Mouse (Mus musculus) liver, adult 2 months (tissue): ENCODE data around the gene Hspb2. TPM values are rescaled to one million over a fixed set of nuclear protein-coding genes. Genes with fewer than 3 reads are reported as not detected.
A peak's percentile ranks its signal among the peaks of the same experiment; 100 is the strongest.

Experiments used
- DNase-seq: peaks from one replicate; pipeline ENCODE4 v3.0.0-alpha.2; 2011; ENCODE audit warnings: low read depth, low spot score; ENCODE audit errors: extremely low read depth
- H3K27ac ChIP-seq: fragments of 200-500 bp; replicated peaks from 2 replicates; pipeline ENCODE4 v1.5.1; 2012; ENCODE audit warnings: low read depth, mild to moderate bottlenecking, control low read depth, inconsistent platforms, low read length; ENCODE audit not compliant: insufficient read depth
- H3K27me3 ChIP-seq: fragments of 200-500 bp; 2 replicates; pipeline ENCODE4 v1.6.1; 2012; ENCODE audit warnings: mild to moderate bottlenecking, moderate library complexity, low read length, inconsistent platforms; ENCODE audit not compliant: control insufficient read depth, insufficient read depth
- H3K36me3 ChIP-seq: fragments of 200-500 bp; 2 replicates; pipeline ENCODE4 v1.6.1; 2012; ENCODE audit warnings: low read length, inconsistent platforms; ENCODE audit not compliant: control insufficient read depth, insufficient read depth
- H3K4me1 ChIP-seq: fragments of 200-500 bp; 2 replicates; pipeline ENCODE4 v1.6.1; 2011; ENCODE audit warnings: low read length; ENCODE audit not compliant: control insufficient read depth, insufficient read depth
- H3K4me3 ChIP-seq: fragments of 200-500 bp; 2 replicates; pipeline ENCODE4 v1.5.1; 2011; ENCODE audit warnings: low read depth, mild to moderate bottlenecking, control low read depth, low read length, moderate library complexity; ENCODE audit not compliant: insufficient read depth
- H3K79me2 ChIP-seq: fragments of 200-500 bp; 2 replicates; pipeline ENCODE4 v1.6.1; 2012; ENCODE audit warnings: inconsistent platforms, mild to moderate bottlenecking, low read length, moderate library complexity; ENCODE audit not compliant: control insufficient read depth, insufficient read depth
- H3K9ac ChIP-seq: fragments of 200-500 bp; 2 replicates; pipeline ENCODE4 v1.6.1; 2012; ENCODE audit warnings: low read depth, mild to moderate bottlenecking, control low read depth, inconsistent platforms, low read length
- CTCF ChIP-seq: fragments of 200-500 bp; IDR thresholded peaks from 2 replicates; pipeline ENCODE4 v1.5.1; 2011; ENCODE audit warnings: low read depth, low read length, control low read depth
- POLR2A ChIP-seq: fragments of 200-500 bp; IDR thresholded peaks from 2 replicates; pipeline ENCODE4 v1.6.1; 2011; ENCODE audit warnings: low read length, control low read depth; ENCODE audit not compliant: insufficient read depth; ENCODE audit errors: extremely low read depth
- WGBS: fragments of 180-500 bp; shearing (Covaris S2); methylation state at CpG from one replicate; pipeline ENCODE4 v1.1.7; 2018; 5-methylcytosine and 5-hydroxymethylcytosine counted together
- polyA plus RNA-seq: library from polyadenylated mRNA; depleted of rRNA; stranded (reverse); fragments of >200 nt; gene quantifications from 2 replicates; pipeline ENCODE4 v1.2.3, GENCODE M21; 2012; rRNA removed
- total RNA-seq: library from RNA; depleted of rRNA; stranded (reverse); fragments of >200 nt; gene quantifications from 2 replicates; pipeline ENCODE4 v1.2.3, GENCODE M21; 2014; rRNA removed

The Hspb2 gene
- total and polyA plus RNA-seq, 2 experiments, result 0.55 to 1.1 TPM

DNA sequence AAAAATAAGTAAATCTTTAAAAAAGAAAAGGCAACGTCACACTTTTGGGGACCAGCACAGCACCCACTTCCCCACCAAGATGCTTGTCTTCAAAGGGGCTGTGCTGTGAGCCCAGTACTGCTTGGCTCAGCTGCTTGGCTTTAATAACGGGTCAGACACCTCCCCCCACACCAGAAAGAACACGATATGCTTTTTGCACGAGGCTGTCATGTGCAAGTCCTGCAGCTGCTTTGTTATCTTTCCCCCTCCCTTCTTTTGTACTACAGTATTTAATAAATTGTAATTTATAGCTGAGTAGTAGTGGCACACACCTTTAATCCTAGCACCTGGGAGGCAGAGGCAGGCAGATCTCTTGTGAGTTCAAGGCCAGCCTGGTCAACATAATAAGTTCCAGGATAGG lies 33.3 kb downstream of the Hspb2 start:
- Histone ChIP-seq H3K4me1 (peaks cover 5% of the 10 kb centered on the region), H3K79me2 (no peaks in the 10 kb centered on the region), H3K27ac (no peak overlapping the region), H3K27me3 (no peaks in the 10 kb centered on the region), H3K36me3 (no peaks in the 10 kb centered on the region), H3K4me3 (no peak overlapping the region), H3K9ac (no peak overlapping the region)
- TF ChIP-seq POLR2A, result no peak
- TF ChIP-seq CTCF, result no peak
- DNase-seq, result no peak
- 80% methylated on average over 4 of the region's 4 CpGs for WGBS

DNA sequence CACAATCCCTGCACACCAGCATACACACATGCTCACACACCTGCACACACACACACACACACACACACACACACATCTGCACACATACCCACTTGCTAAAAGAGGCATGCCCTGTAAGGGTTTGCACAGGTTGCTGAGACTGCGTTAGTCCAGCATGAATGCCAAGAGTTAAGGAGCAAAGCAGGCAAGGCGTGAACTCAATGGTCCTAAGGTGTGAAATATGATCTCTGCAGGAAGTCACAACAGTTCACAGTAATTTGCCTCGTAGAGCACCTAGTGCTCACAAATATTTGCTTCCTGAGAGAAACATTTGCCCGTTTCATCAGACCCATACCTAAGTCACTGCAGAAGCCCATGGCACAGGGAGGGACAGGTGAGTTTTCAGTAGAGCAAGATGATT lies 38.0 kb downstream of the Hspb2 start:
- TF ChIP-seq CTCF (no peak), POLR2A (no peak)
- no peaks in the 10 kb centered on the region for H3K79me2 ChIP-seq
- H3K27ac ChIP-seq, result no peak overlapping the region
- 51% methylated on average over 4 of the region's 4 CpGs for WGBS
- no peaks in the 10 kb centered on the region for H3K27me3 ChIP-seq
- no peaks in the 10 kb centered on the region for H3K4me1 ChIP-seq
- H3K9ac ChIP-seq, result no peak overlapping the region
- DNase-seq, result no peak
- no peaks in the 10 kb centered on the region for H3K36me3 ChIP-seq
- no peak overlapping the region for H3K4me3 ChIP-seq

DNA sequence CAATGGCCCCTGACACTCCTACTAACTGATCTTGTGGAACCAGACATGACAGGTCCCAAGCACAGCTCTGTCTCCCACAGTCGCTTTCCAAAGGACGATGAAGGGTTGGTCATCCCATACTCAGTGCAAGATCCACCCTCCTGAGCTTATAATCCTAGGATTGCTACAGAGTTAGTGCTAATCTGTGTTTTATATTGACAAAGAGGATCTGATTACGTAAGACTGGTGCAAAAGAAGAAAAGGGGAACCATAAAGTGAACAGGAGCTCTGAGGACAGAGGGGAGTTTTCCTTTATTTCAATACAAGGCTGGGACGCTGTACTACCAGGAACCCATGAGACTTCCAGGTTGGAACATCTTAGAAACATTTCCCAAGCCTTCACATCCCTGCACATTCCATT lies 40.8 kb downstream of the Hspb2 start:
- Histone ChIP-seq H3K79me2 (no peaks in the 10 kb centered on the region), H3K9ac (no peak overlapping the region), H3K27ac (no peak overlapping the region), H3K4me3 (no peak overlapping the region), H3K36me3 (no peaks in the 10 kb centered on the region), H3K4me1 (no peaks in the 10 kb centered on the region), H3K27me3 (no peaks in the 10 kb centered on the region)
- TF ChIP-seq CTCF (no peak), POLR2A (no peak)
- WGBS, result 68% methylated on average over 4 of the region's 4 CpGs
- DNase-seq, result no peak

GRCm38 (mm10) chr9:50709108-50709507 lies 43.0 kb downstream of the Hspb2 start:
- Histone ChIP-seq H3K9ac (no peak overlapping the region), H3K79me2 (no peaks in the 10 kb centered on the region), H3K36me3 (no peaks in the 10 kb centered on the region), H3K27ac (no peak overlapping the region), H3K27me3 (no peaks in the 10 kb centered on the region), H3K4me1 (no peaks in the 10 kb centered on the region), H3K4me3 (no peak overlapping the region)
- DNase-seq, result no peak
- TF ChIP-seq CTCF (peak; percentile 84), POLR2A (no peak)
- WGBS, result 28% methylated on average over 2 of the region's 2 CpGs

DNA sequence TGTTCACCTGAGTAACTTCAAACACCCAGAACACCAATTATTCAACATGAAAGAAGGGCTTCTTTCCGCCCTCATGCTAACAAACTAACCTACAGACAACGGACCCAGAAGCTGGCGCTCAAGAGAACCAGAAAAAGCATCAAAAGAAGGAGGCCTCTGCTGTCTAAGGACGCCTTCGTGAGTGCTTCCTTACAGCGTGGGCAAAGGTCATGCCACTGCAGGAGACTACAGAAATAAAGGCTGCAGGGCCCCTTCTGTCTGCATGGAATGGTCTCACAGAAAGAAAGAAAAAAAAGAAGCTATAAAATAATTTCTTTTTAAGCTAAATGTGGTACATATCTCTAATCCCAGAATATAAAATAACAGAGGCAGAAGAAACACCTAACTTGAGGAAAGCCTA lies 47.2 kb downstream of the Hspb2 start:
- Histone ChIP-seq H3K9ac (no peak overlapping the region), H3K4me1 (peaks cover 12% of the 10 kb centered on the region), H3K36me3 (no peaks in the 10 kb centered on the region), H3K79me2 (no peaks in the 10 kb centered on the region), H3K27ac (no peak overlapping the region), H3K27me3 (no peaks in the 10 kb centered on the region), H3K4me3 (no peak overlapping the region)
- 80% methylated on average over 6 of the region's 6 CpGs for WGBS
- no peak for DNase-seq
- TF ChIP-seq POLR2A (no peak), CTCF (no peak)

Other genes with a start within 250 kb of the Hspb2 start
- 82.9 and 103 TPM in 2 replicates for gene Pts, start 223.6 kb downstream of the Hspb2 start, total RNA-seq
- gene Pts, start 223.6 kb downstream of the Hspb2 start, polyA plus RNA-seq, result 25.5 and 34.4 TPM in 2 replicates
- gene Il18, start 197.5 kb downstream of the Hspb2 start, total RNA-seq, result 27.1 and 32.8 TPM in 2 replicates
- 11.1 and 15.4 TPM in 2 replicates for gene Il18, start 197.5 kb downstream of the Hspb2 start, polyA plus RNA-seq
- 18.7 and 24.3 TPM in 2 replicates for gene Bco2, start 197.2 kb downstream of the Hspb2 start, total RNA-seq
- 6.0 and 8.8 TPM in 2 replicates for gene Bco2, start 197.2 kb downstream of the Hspb2 start, polyA plus RNA-seq
- gene Tex12, start 191.0 kb downstream of the Hspb2 start, total RNA-seq, result 0.20 and 0.55 TPM in 2 replicates
- 0.16 TPM in 1 of 2 replicates, not detected in the other for gene Tex12, start 191.0 kb downstream of the Hspb2 start, polyA plus RNA-seq
- 339 and 354 TPM in 2 replicates for gene Sdhd, start 148.5 kb downstream of the Hspb2 start, total RNA-seq
- 363 and 441 TPM in 2 replicates for gene Sdhd, start 148.5 kb downstream of the Hspb2 start, polyA plus RNA-seq
- 179 and 215 TPM in 2 replicates for gene Timm8b, start 148.4 kb downstream of the Hspb2 start, total RNA-seq
- gene Timm8b, start 148.4 kb downstream of the Hspb2 start, polyA plus RNA-seq, result 63.0 and 81.3 TPM in 2 replicates
- 0.74 and 1.0 TPM in 2 replicates for gene Pih1d2, start 135.0 kb downstream of the Hspb2 start, total RNA-seq
- 0.24 and 0.47 TPM in 2 replicates for gene Pih1d2, start 135.0 kb downstream of the Hspb2 start, polyA plus RNA-seq
- 4.0 and 5.8 TPM in 2 replicates for gene Nkapd1, start 134.9 kb downstream of the Hspb2 start, total RNA-seq
- 2.6 and 2.8 TPM in 2 replicates for gene Nkapd1, start 134.9 kb downstream of the Hspb2 start, polyA plus RNA-seq
- gene Dlat, start 92.6 kb downstream of the Hspb2 start, total RNA-seq, result 39.5 and 41.1 TPM in 2 replicates
- gene Dlat, start 92.6 kb downstream of the Hspb2 start, polyA plus RNA-seq, result 20.9 and 25.5 TPM in 2 replicates
- 20.3 and 22.8 TPM in 2 replicates for gene Dixdc1, start 12.8 kb downstream of the Hspb2 start, total RNA-seq
- 3.7 and 4.6 TPM in 2 replicates for gene Dixdc1, start 12.8 kb downstream of the Hspb2 start, polyA plus RNA-seq
- gene 2310030G06Rik, start 5.8 kb downstream of the Hspb2 start, total RNA-seq, result 14.9 and 15.7 TPM in 2 replicates
- 13.9 and 14.9 TPM in 2 replicates for gene 2310030G06Rik, start 5.8 kb downstream of the Hspb2 start, polyA plus RNA-seq
- 1.3 and 2.4 TPM in 2 replicates for gene Cryab, start 1.0 kb downstream of the Hspb2 start, total RNA-seq
- 5.5 and 6.6 TPM in 2 replicates for gene Cryab, start 1.0 kb downstream of the Hspb2 start, polyA plus RNA-seq
- gene Fdxacb1, start 15.9 kb upstream of the Hspb2 start, total RNA-seq, result 4.2 and 4.7 TPM in 2 replicates
- gene Fdxacb1, start 15.9 kb upstream of the Hspb2 start, polyA plus RNA-seq, result 2.5 and 2.6 TPM in 2 replicates
- 16.0 and 16.2 TPM in 2 replicates for gene Alg9, start 22.7 kb upstream of the Hspb2 start, total RNA-seq
- gene Alg9, start 22.7 kb upstream of the Hspb2 start, polyA plus RNA-seq, result 14.7 and 16.3 TPM in 2 replicates
- 46.4 and 58.8 TPM in 2 replicates for gene 1110032A03Rik, start 23.2 kb upstream of the Hspb2 start, total RNA-seq
- 41.1 and 43.2 TPM in 2 replicates for gene 1110032A03Rik, start 23.2 kb upstream of the Hspb2 start, polyA plus RNA-seq
- gene Ppp2r1b, start 92.9 kb upstream of the Hspb2 start, total RNA-seq, result 10.3 and 10.8 TPM in 2 replicates
- 5.2 and 6.5 TPM in 2 replicates for gene Ppp2r1b, start 92.9 kb upstream of the Hspb2 start, polyA plus RNA-seq